ENCODE assay signal across 8 mouse cellular contexts in the genomic region with DNA sequence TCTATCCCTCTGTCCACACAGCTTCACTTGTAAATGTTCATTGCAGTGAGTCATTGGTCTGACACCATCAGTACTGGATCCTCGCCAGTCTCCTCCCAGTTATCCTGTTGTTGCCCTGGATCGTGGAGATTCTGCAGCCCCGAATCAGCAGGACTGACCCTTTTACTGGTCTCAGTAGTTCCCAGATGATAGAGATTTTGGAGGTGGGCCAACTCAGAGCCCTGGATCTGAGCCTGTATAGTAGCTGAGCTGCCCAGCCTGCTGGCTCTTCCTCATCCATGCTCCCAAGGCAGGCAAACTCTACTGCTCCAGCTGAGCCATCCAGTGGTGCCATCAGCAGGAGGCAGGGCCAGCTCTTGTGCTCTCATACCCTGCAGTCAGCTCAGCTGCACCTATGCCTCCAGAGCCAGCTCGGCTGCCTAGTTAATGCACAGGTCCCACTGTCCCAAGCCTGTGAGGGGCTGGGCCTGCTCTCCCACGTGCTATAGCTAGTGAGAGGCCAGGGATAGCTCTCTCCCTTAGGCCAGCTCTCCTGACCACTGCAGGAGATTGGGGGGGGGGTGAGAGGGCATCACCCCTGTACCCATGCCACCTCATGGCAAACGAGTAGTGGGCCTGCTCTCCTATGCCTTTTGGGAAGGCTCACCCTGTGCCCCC.
DNase-seq lines count a peak whose midpoint lies in the region; ATAC-seq and TF ChIP-seq lines count a peak whose summit lies in the region.

No protein-coding gene starts in this region.

- no peaks in the 10 kb centered on the region; the same call in 1 of the 2 replicates for H3K9me3 ChIP-seq in liver, postnatal 0 days (ENCODE audit: low read length)

- H3K4me3 ChIP-seq in liver, postnatal 0 days (ENCODE audit: low read depth, low read length), result no peak overlapping the region

- H3K27ac ChIP-seq in liver, postnatal 0 days (ENCODE audit: low read depth), result no peak overlapping the region

- DNase-seq in liver, postnatal 0 days, result peak; percentile 32
- no peak for DNase-seq in liver
- DNase-seq in adrenal gland, postnatal 14 days, result peak; percentile 74
- DNase-seq in gastrocnemius, postnatal 10 days, result peak; percentile 31
- DNase-seq in kidney, postnatal 14 days, result peak; percentile 17
- DNase-seq in thymus, postnatal 0 days (ENCODE audit: low spot score), result no peak
- DNase-seq in natural killer cell, adult 2 months (ENCODE audit: low spot score in 2 of 2), result no peak
- no peak for DNase-seq in layer of hippocampus, postnatal 10 days (ENCODE audit: low spot score in 2 of 2)

- H3K4me1 ChIP-seq in liver, postnatal 0 days (ENCODE audit: insufficient read depth), result no peaks in the 10 kb centered on the region

- ATAC-seq in liver, postnatal 0 days, result no peak

- TF ChIP-seq EP300 in liver, postnatal 0 days (IDR thresholded peaks at IDR 0.05; ENCODE audit: low read depth), result no peak

- H3K27me3 ChIP-seq in liver, postnatal 0 days (ENCODE audit: insufficient read depth, low read length), result no peaks in the 10 kb centered on the region

- H3K9ac ChIP-seq in liver, postnatal 0 days (replicated peaks), result no peak overlapping the region

- H3K36me3 ChIP-seq in liver, postnatal 0 days (replicated peaks; ENCODE audit: insufficient read depth, low read length), result peaks cover 8% of the 10 kb centered on the region; the same call in 1 of the 2 replicates

- H3K4me2 ChIP-seq in liver, postnatal 0 days (ENCODE audit: low read depth, low read length), result no peak overlapping the region

- WGBS in liver, postnatal 0 days (ENCODE audit: insufficient replicate concordance), result 81% methylated on average over 6 of the region's 6 CpGs

- TF ChIP-seq CTCF in liver, postnatal 0 days (IDR thresholded peaks at IDR 0.05; ENCODE audit: low read depth), result no peak

Comparison
In these comparisons a context has a peak if more than half of its experiments do, and no peak if none do; other contexts are left out.
1. DNase-seq: peak in liver, postnatal 0 days (single experiment), adrenal gland, postnatal 14 days (single experiment), gastrocnemius, postnatal 10 days (single experiment) and kidney, postnatal 14 days (single experiment); none in liver (single experiment), thymus, postnatal 0 days (single experiment), natural killer cell, adult 2 months (0 of 2) and layer of hippocampus, postnatal 10 days (0 of 2).